Mouse (Mus musculus) liver, embryonic 16.5 days (tissue): ENCODE results near the gene Negr1. TPM values are rescaled to one million over a fixed set of nuclear protein-coding genes. Genes with fewer than 3 reads are reported as not detected.

Source experiments
- ATAC-seq: fragments of 200-750 bp; cut with Nextera tagmentation; 2 replicates; pipeline ENCODE4 v1.8.0; 2017; ENCODE audit warnings: low read depth, mild to moderate bottlenecking, moderate number of reproducible peaks, moderate library complexity
- H3K27ac ChIP-seq: fragments of 300-500 bp; sonication (generic); 2 replicates; pipeline ENCODE4 v1.5.1; 2014; ENCODE audit warnings: mild to moderate bottlenecking, low read length
- H3K27me3 ChIP-seq: fragments of 300-500 bp; sonication (generic); 2 replicates; pipeline ENCODE4 v1.6.1; 2014; ENCODE audit warnings: low read depth, low read length, mixed read lengths; ENCODE audit not compliant: control insufficient read depth, insufficient read depth
- H3K36me3 ChIP-seq: fragments of 300-500 bp; sonication (generic); 2 replicates; pipeline ENCODE4 v1.6.1; 2014; ENCODE audit warnings: mild to moderate bottlenecking; ENCODE audit not compliant: control insufficient read depth, insufficient read depth
- H3K4me1 ChIP-seq: fragments of 300-500 bp; sonication (generic); 2 replicates; pipeline ENCODE4 v1.6.1; 2014; ENCODE audit warnings: low read depth, low read length, mixed read lengths; ENCODE audit not compliant: control insufficient read depth
- H3K4me2 ChIP-seq: fragments of 300-500 bp; sonication (generic); 2 replicates; pipeline ENCODE4 v1.6.1; 2014; ENCODE audit warnings: low read depth, low read length, mixed read lengths
- H3K4me3 ChIP-seq: fragments of 300-500 bp; sonication (generic); 2 replicates; pipeline ENCODE4 v1.5.1; 2014; ENCODE audit warnings: low read depth, mild to moderate bottlenecking, low read length
- H3K9ac ChIP-seq: fragments of 300-500 bp; sonication (generic); 2 replicates; pipeline ENCODE4 v1.6.1; 2014; ENCODE audit warnings: low read depth, low read length
- H3K9me3 ChIP-seq: fragments of 300-500 bp; sonication (generic); replicated peaks from 2 replicates; pipeline ENCODE4 v1.6.1; 2016; ENCODE audit warnings: low read length; ENCODE audit not compliant: control insufficient read depth
- WGBS: fragments of 180-500 bp; shearing (Covaris S2); extraction: QIAGEN DNeasy Blood & Tissue Kit; methylation state at CpG from one replicate; pipeline ENCODE4 v1.1.7; 2014; ENCODE audit not compliant: insufficient replicate concordance; 5-methylcytosine and 5-hydroxymethylcytosine counted together
- polyA plus RNA-seq: library from polyadenylated mRNA; unstranded; fragments of >200 nt; fragmentation: Nextera tagmentation; extraction: Ambion mirVana; gene quantifications from 2 replicates; pipeline ENCODE4 v1.2.1, GENCODE M21; 2015

Gene Negr1
- polyA plus RNA-seq, 1 experiment from 2014 or later = 0.04 TPM

GRCm38 (mm10) chr3:156771626-156772025, 210.0 kb downstream of the Negr1 start:
- Histone ChIP-seq H3K4me1 (no peaks in the 10 kb centered on the region), H3K36me3 (no peaks in the 10 kb centered on the region), H3K4me2 (no peak overlapping the region), H3K4me3 (no peak overlapping the region), H3K9ac (no peak overlapping the region), H3K27ac (no peak overlapping the region), H3K27me3 (no peaks in the 10 kb centered on the region), H3K9me3 (no peaks in the 10 kb centered on the region)
- 75% methylated on average over 2 of the region's 2 CpGs for WGBS
- ATAC-seq = no peak

GRCm38 (mm10) chr3:156772057-156772456, 210.5 kb downstream of the Negr1 start:
- Histone ChIP-seq H3K27me3 (no peaks in the 10 kb centered on the region), H3K27ac (no peak overlapping the region), H3K36me3 (no peaks in the 10 kb centered on the region), H3K9me3 (no peaks in the 10 kb centered on the region; the same call in 1 of the 2 replicates), H3K4me3 (no peak overlapping the region), H3K4me2 (no peak overlapping the region), H3K9ac (no peak overlapping the region), H3K4me1 (no peaks in the 10 kb centered on the region)
- WGBS = 50% methylated on average over 1 of the region's 1 CpGs
- ATAC-seq = no peak

- no peak for ATAC-seq
- Histone ChIP-seq H3K27ac (no peak overlapping the region), H3K27me3 (no peaks in the 10 kb centered on the region), H3K4me2 (no peak overlapping the region), H3K9ac (no peak overlapping the region), H3K9me3 (no peaks in the 10 kb centered on the region), H3K4me3 (no peak overlapping the region), H3K36me3 (no peaks in the 10 kb centered on the region), H3K4me1 (no peaks in the 10 kb centered on the region)
- 25% methylated on average over 1 of the region's 1 CpGs for WGBS
Observed at GRCm38 (mm10) chr3:156784309-156784852, 222.8 kb downstream of the Negr1 start.

GRCm38 (mm10) chr3:156786355-156786754, 224.8 kb downstream of the Negr1 start:
- H3K27me3 ChIP-seq = no peaks in the 10 kb centered on the region
- WGBS = 38% methylated on average over 1 of the region's 1 CpGs
- no peak overlapping the region for H3K27ac ChIP-seq
- H3K36me3 ChIP-seq = no peaks in the 10 kb centered on the region
- H3K4me2 ChIP-seq = no peak overlapping the region
- no peaks in the 10 kb centered on the region for H3K9me3 ChIP-seq
- no peak overlapping the region for H3K4me3 ChIP-seq
- H3K4me1 ChIP-seq = no peaks in the 10 kb centered on the region
- no peak overlapping the region for H3K9ac ChIP-seq
- ATAC-seq = no peak

GRCm38 (mm10) chr3:156791234-156791633, 229.6 kb downstream of the Negr1 start:
- Histone ChIP-seq H3K4me3 (no peak overlapping the region), H3K4me2 (no peak overlapping the region), H3K27me3 (no peaks in the 10 kb centered on the region), H3K36me3 (no peaks in the 10 kb centered on the region), H3K4me1 (no peaks in the 10 kb centered on the region), H3K9me3 (no peaks in the 10 kb centered on the region), H3K27ac (no peak overlapping the region), H3K9ac (no peak overlapping the region)
- no peak for ATAC-seq

GRCm38 (mm10) chr3:156792743-156793142, 231.1 kb downstream of the Negr1 start:
- WGBS = 65% methylated on average over 7 of the region's 7 CpGs
- Histone ChIP-seq H3K27me3 (no peaks in the 10 kb centered on the region), H3K4me2 (no peak overlapping the region), H3K9ac (no peak overlapping the region), H3K9me3 (no peaks in the 10 kb centered on the region), H3K4me3 (no peak overlapping the region), H3K27ac (no peak overlapping the region), H3K36me3 (no peaks in the 10 kb centered on the region), H3K4me1 (no peaks in the 10 kb centered on the region)
- no peak for ATAC-seq

- H3K27me3 ChIP-seq = no peaks in the 10 kb centered on the region
- no peak overlapping the region for H3K9ac ChIP-seq
- H3K4me3 ChIP-seq = no peak overlapping the region
- H3K36me3 ChIP-seq = no peaks in the 10 kb centered on the region
- H3K9me3 ChIP-seq = no peaks in the 10 kb centered on the region
- H3K4me1 ChIP-seq = no peaks in the 10 kb centered on the region
- ATAC-seq = no peak
- no peak overlapping the region for H3K4me2 ChIP-seq
- H3K27ac ChIP-seq = no peak overlapping the region
- 73% methylated on average over 4 of the region's 4 CpGs for WGBS
Observed at GRCm38 (mm10) chr3:156794091-156794490, 232.5 kb downstream of the Negr1 start.

GRCm38 (mm10) chr3:156794610-156795009, 233.0 kb downstream of the Negr1 start:
- H3K4me2 ChIP-seq = no peak overlapping the region
- no peaks in the 10 kb centered on the region for H3K4me1 ChIP-seq
- H3K4me3 ChIP-seq = no peak overlapping the region
- ATAC-seq = no peak
- H3K9ac ChIP-seq = no peak overlapping the region
- no peak overlapping the region for H3K27ac ChIP-seq
- no peaks in the 10 kb centered on the region for H3K27me3 ChIP-seq
- WGBS = 39% methylated on average over 2 of the region's 2 CpGs
- H3K9me3 ChIP-seq = no peaks in the 10 kb centered on the region
- no peaks in the 10 kb centered on the region for H3K36me3 ChIP-seq

- Histone ChIP-seq H3K9me3 (no peaks in the 10 kb centered on the region), H3K4me2 (no peak overlapping the region), H3K27ac (no peak overlapping the region), H3K9ac (no peak overlapping the region), H3K4me1 (no peaks in the 10 kb centered on the region), H3K36me3 (no peaks in the 10 kb centered on the region), H3K4me3 (no peak overlapping the region), H3K27me3 (no peaks in the 10 kb centered on the region)
- WGBS = 71% methylated on average over 6 of the region's 6 CpGs
- ATAC-seq = no peak
Observed at GRCm38 (mm10) chr3:156796061-156796691, 234.6 kb downstream of the Negr1 start.
